Mouse (Mus musculus) bone marrow macrophage, adult 2 months (primary cell): Measurements from ENCODE around the gene Ciapin1. TPM values are rescaled to one million over a fixed set of nuclear protein-coding genes. Genes with fewer than 3 reads are reported as not detected.

ENCODE experiments used
- H3K27ac ChIP-seq: 2 replicates; pipeline ENCODE4 v1.5.1; 2012; ENCODE audit warnings: low read depth, low read length; ENCODE audit not compliant: insufficient read depth
- H3K4me1 ChIP-seq: 2 replicates; pipeline ENCODE4 v1.6.1; 2012; ENCODE audit warnings: low read length; ENCODE audit not compliant: control insufficient read depth, insufficient read depth
- H3K4me3 ChIP-seq: 2 replicates; pipeline ENCODE4 v1.5.1; 2012; ENCODE audit warnings: mild to moderate bottlenecking, low read length, moderate library complexity; ENCODE audit not compliant: insufficient read depth
- CTCF ChIP-seq: IDR thresholded peaks from 2 replicates; pipeline ENCODE4 v1.5.1; 2012; ENCODE audit warnings: low read depth, mild to moderate bottlenecking, low read length, moderate library complexity
- POLR2A ChIP-seq: IDR thresholded peaks from 2 replicates; pipeline ENCODE4 v1.6.1; 2012; ENCODE audit warnings: mild to moderate bottlenecking, low read depth, low read length, borderline replicate concordance
- polyA plus RNA-seq: library from polyadenylated mRNA; stranded (reverse); fragments of >200 nt; gene quantifications from 2 replicates; pipeline ENCODE4 v1.2.4, GENCODE M21; 2012; ENCODE audit not compliant: missing spikeins, insufficient read depth, insufficient read length

Gene Ciapin1
- polyA plus RNA-seq, 1 experiment, result 19.7 TPM

DNA sequence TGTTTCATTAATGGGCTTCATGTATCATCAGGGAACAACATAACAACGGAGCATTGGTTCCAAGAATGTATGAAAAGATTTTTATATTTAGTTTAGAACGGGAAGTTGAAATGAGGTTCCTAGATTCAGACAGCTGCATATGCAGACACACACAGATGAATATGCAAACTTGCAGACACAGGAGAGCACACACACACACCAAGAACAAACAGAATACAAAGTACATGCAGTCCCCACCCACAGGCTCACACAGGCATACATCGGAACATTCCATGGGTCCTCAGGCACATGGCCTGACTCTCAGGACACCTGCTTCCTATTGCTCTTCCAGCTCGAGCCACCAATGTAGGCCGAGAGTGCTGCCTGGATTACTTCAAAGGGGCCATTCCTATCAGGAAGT lies 27.3 kb downstream of the Ciapin1 start:
- H3K4me3 ChIP-seq, result no peak overlapping the region
- H3K4me1 ChIP-seq, result peaks cover 3% of the 10 kb centered on the region; the same call in 1 of the 2 replicates
- no peak overlapping the region for H3K27ac ChIP-seq
- TF ChIP-seq POLR2A (no peak), CTCF (no peak)

DNA sequence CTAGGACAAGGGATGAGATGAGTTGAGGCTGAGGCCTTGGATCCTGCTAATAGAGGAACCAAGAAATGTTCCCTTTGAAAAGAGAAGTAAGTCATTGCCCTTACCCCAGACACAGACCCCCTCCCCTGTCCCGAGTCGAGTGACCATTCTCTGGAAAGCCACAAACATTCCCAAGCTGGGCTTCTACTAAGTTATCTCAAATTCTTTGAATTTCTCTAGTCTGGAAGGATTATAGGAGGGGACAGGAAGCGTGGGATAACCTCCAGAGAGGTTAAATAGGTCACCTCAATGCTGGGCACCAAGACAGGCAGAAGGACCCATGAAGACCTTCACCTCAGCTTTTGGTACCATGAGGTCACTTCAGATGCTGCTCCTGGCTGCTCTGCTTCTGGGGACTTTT lies 28.0 kb downstream of the Ciapin1 start, which contains the start of gene Ccl17:
Ccl17 (plus strand) TSS at position 301 of the 400 bp plus-strand sequence.
- Histone ChIP-seq H3K27ac (no peak within 1 kb of the TSS), H3K4me3 (no peak within 1 kb of the TSS), H3K4me1 (peaks cover 3% of the 10 kb centered on the region; the same call in 1 of the 2 replicates)
- no peak for TF ChIP-seq POLR2A
- TF ChIP-seq CTCF, result no peak

DNA sequence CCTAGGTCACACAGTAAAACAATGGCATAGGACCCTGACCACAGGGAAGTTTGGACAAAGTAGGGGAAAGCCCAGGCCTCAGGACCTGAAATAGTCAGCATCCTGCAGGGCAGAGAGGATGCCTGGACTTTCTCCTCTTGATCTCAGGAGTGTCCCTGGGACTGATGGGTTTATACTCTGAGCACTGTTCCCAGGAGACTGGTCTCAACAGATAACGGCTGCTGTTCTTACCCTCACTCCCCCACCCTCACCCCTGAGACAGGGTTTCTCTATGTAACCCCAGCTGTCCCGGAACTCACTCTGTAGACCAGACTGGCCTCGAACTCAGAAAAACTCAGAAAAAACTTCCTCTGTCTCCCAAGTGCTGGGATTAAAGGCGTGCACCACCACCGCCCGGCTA lies 29.8 kb downstream of the Ciapin1 start:
- Histone ChIP-seq H3K4me3 (no peak overlapping the region), H3K4me1 (peaks cover 6% of the 10 kb centered on the region), H3K27ac (no peak overlapping the region)
- TF ChIP-seq POLR2A (no peak), CTCF (no peak)

DNA sequence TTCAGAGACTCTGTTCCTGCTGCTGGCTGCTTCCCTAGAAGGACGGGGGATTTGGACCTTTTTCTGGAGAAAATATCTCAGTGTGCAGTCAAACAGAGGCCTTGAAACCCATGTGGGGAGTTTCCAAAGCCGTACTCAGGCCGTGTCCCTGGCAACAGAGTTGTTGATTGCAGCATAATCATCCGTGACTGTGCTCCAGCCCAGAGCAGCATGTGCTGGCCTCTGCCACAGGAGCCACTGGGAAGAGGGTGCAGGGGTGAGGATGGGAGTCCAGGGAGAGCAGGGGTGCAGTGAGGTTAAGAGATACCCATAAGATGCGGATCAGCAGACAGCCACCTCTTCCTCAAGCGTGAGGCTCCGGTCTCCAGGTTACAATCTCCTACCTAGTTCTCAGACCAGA lies 30.7 kb downstream of the Ciapin1 start:
- peaks cover 6% of the 10 kb centered on the region for H3K4me1 ChIP-seq
- TF ChIP-seq CTCF, result no peak
- TF ChIP-seq POLR2A, result no peak
- H3K27ac ChIP-seq, result no peak overlapping the region
- H3K4me3 ChIP-seq, result no peak overlapping the region

DNA sequence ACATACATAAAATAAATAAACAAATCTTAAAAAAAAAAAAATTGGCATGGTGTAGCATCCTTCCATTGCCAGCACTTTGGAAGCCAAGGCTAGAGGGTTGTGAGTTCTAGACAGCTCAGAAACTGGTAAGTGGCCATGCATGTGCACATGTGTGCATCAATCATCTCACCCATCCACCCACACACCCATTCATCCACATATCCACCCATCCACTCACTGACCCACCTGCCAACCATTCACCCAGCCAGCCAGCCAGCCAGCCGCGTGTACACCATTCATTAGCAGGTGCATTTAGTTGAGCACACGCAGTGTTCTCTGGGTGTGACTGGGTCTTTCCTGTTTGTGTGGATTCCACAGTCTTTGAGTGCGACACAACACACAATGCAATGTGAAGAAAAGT lies 32.3 kb downstream of the Ciapin1 start:
- TF ChIP-seq CTCF, result no peak
- TF ChIP-seq POLR2A, result no peak
- no peak overlapping the region for H3K4me3 ChIP-seq
- peaks cover 13% of the 10 kb centered on the region for H3K4me1 ChIP-seq
- no peak overlapping the region for H3K27ac ChIP-seq

DNA sequence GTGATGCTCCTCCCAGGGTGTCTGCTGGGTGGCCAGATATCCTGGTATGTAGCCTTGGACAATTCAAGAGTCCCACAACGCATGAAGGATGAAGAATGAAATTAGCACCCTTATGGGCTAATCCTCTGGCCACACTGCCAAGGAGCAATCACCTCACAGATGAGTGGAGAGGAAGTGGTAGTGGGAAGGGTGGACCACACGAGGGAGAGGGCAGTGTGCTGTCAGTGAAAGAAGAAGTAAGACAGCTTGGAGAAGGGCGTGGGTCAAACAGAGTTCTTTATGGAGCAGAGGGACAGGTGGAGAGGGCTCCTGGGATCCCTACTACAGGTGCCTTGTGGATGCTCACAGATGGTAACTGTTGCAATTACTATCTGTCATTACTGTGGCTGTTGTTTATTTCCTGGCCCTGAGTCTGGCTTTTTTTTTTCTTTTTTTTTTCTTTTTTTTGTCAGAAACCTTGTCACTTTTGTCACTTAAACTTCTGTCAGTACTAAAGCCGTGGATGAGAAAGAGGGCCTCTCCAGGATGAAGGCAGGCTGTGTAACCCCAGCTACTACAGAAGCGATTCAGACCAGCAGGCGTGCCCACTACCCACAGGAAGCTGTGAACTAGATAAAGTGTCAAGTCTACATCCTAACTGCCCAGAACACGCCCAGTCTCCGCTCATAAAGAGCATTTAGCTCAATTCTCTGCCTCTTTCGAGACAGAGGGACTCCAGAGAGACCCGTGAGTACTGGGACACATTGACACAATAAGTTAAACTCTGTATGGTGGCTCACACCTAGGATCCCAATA lies 33.4 kb downstream of the Ciapin1 start:
- TF ChIP-seq POLR2A (no peak), CTCF (no peak)
- Histone ChIP-seq H3K27ac (no peak overlapping the region), H3K4me3 (no peak overlapping the region), H3K4me1 (peaks cover 13% of the 10 kb centered on the region)

DNA sequence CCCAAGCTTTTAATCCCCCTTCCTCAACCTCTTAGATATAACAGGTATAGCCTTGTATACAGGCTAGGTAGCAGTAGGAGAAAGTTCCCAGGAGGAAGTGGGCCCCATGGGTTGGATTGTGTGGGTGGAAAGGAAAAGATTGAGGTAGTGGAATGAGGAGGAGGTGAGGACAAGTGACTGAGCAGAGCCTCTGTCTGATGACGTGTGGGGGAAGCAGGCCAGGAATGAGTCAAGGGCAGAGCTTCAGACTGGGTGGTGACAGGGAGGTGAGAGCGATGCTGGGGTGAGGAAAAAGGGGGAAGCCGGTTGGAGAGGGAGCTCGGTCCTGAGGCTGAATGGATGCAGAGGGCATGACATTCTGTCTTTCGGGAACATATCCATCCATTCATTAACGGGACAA lies 34.6 kb downstream of the Ciapin1 start:
- TF ChIP-seq POLR2A (no peak), CTCF (no peak)
- peaks cover 13% of the 10 kb centered on the region for H3K4me1 ChIP-seq

DNA sequence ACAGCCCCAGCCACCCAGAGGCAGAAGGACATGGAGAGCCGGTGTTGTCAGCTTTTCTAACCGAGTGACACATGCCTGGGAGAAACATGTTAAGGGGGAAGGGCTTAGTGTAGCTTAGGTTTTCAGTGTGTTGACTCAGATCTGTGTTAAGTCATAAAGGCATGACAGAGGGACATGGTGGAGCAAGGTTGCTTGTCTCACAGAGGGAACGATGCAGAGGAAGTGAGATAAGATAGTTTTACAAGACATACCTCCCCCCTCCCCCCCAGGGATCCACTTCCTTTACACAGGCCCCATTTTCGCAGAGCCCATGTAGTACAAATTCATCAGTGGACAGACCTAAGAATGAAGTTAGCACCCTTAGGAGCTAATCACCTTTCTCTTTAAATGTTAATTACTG lies 35.8 kb downstream of the Ciapin1 start:
- no peak overlapping the region for H3K27ac ChIP-seq
- H3K4me3 ChIP-seq, result no peak overlapping the region
- no peak for TF ChIP-seq POLR2A
- peaks cover 13% of the 10 kb centered on the region for H3K4me1 ChIP-seq

More for the DNA sequence above, 34.6 kb downstream of the Ciapin1 start:
- no peak overlapping the region for H3K27ac ChIP-seq
- no peak overlapping the region for H3K4me3 ChIP-seq

DNA sequence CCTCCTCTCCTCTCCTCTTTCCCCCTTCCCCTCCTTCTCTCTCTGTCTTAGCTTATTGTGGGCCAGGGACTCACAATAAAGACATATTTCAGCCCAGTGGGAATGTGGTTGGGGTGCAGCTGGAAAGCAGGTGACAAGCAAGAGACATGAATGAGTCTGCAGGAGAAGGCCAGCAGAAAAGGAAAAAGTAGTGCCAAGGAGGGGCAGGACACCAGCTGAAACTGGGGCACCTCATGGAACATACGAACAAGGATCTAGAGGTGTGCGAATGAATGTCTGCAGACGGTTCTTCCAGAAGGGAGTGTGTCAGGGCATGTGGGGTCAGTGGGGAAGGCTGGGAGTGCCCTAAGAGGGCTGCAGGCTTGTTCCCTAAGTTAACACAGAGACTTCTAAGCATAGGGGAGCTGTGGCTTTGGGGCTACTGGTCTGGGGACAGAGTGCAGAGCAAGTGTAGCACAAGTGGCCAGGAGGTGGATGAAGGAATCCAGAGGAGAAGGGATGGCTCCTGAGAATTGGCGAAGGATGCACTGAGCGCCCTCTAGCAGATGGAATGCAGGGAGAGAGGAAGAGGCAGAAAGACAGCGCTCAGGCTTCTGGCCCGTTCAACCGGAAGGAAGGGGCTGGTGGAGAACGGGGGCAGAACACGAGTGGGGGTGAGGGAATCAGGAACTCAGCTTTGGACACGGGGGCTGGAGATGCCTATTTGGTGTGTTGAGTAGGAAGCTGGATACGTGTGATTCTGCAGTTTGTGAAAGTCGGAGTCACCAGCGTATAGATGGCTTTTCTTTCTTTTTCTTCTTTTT lies 36.7 kb downstream of the Ciapin1 start:
- Histone ChIP-seq H3K4me1 (peaks cover 13% of the 10 kb centered on the region), H3K27ac (no peak overlapping the region), H3K4me3 (peak overlapping the region; percentile 9; the same call in 1 of the 2 replicates)
- TF ChIP-seq POLR2A (no peak), CTCF (no peak)
